Mouse (Mus musculus): ENCODE measurements around the gene Armc8.
"Not testable (repeated sequence)": the region's sequence is repeated elsewhere in the genome, so short reads cannot be mapped to it uniquely, and the experiment has no call there.

Gene Armc8

DNA sequence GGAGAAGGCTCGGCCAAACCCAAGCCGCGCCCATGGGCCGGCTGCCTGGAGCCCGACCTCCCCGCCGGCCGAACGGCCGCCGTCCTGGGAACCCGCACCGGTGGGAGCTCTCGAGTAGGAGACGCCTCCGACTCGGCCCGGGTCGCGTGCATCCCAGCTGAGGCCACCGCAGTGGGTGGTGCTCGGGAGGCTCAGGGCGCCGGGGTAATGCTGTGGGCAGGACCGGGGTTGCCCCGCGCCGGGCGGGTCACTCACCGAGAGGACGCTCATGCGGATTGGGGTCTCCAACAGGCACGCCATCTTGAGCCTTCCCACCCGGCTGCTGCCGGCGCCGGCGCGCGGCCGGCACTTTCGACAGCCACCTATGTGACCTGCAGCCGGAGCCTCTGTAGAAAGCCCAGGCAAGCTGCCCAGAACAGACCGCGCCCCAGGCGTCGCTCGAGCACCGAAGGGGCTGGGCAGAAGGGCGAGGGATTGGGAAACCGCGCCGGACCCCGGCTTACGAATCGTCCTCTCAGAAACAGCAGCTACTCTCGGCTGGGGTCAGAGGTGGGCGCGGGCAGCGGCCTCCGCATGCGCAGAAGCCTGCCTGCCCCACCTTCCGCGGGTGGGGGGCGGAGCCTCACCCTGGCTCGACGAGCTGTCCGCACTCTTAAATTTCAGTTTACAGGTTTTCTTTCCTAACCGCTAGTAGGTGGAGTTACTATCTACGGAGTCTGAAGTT is at the start of gene Armc8:
Armc8 (minus strand) TSS at position 553 of the 724 bp plus-strand sequence.
- DNase-seq: peak; percentile 94 to 95

DNA sequence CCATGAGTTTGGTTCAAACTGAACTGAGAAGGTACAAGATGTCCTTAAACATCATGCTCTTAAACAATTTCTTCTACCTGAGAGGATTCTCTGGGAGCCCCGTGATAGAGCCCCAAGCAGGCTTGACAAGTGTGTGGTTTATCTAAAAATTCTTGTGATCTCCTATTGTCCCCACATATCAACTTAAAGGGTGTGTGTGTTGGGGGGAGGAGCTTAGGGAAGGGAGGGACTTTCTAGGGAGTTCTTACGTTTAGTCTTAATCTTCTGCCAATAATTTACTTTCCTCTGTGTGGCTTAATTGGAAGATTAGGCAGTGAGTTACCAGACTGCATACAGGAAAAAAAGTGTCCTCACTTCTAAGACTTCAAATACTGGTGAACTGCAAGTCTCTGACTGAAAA is 43.5 kb upstream of the Armc8 start, which contains the start of gene A4gnt:
A4gnt (plus strand) TSS at position 301 of the 400 bp plus-strand sequence.
- no peak for DNase-seq

DNA sequence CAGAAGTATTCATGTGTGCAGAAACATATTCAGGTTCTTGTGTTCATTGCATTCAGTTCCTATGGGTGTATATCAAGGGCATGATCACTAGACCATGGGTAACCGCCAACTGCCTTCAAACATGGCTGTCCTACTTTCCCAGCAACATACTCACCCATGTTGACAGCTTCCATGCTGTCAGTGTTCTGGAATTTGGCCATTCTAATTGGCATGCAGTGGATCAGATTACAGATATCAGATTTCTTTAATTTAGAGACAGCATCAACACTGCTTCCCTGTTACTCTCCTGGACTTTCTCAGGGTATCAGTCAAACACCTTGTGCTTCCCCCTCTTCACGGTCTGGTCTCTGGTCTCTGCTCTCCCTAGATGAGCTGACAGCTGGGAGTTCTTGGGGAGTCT is 34.9 kb upstream of the Armc8 start:
- DNase-seq: no peak

DNA sequence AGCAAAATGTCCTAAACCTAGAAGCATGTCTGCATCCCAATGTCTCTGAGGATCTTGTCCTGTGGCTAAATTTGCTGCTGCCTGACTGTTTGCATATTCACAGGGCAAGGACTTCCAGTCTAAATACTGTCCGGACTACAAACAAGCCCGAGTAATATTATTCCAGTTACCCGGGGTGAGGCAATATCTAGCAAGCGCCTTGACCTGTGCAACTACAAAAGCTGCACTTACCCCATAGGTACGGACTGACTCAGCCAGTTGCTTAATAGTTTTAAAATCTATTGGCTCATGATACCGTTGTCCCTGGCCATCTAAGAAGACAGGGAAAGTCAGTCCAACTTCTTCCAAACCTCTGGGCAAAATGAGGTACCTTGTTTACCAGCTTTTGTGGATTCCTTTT is 30.4 kb upstream of the Armc8 start:
- DNase-seq: not testable (repeated sequence)

DNA sequence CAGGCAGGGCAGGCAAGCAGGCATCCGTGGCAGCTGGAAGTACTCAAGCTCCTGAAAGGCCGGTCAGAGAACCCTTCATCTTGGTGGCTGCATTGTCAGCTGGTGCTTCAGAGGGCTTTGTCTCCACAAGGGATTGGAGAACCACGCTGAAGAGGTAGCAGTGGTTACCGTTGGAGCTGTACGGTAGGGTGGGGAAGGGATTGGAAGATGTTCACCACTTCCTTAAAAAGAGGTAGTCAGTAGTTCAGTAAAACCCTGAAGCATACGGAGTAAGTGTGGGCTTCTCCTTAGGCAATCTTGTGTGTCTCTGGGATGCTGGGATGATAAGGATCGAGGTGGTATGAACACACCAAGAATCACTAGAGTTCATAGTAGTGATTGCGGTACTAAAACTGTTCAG is 22.4 kb upstream of the Armc8 start:
- no peak for DNase-seq

DNA sequence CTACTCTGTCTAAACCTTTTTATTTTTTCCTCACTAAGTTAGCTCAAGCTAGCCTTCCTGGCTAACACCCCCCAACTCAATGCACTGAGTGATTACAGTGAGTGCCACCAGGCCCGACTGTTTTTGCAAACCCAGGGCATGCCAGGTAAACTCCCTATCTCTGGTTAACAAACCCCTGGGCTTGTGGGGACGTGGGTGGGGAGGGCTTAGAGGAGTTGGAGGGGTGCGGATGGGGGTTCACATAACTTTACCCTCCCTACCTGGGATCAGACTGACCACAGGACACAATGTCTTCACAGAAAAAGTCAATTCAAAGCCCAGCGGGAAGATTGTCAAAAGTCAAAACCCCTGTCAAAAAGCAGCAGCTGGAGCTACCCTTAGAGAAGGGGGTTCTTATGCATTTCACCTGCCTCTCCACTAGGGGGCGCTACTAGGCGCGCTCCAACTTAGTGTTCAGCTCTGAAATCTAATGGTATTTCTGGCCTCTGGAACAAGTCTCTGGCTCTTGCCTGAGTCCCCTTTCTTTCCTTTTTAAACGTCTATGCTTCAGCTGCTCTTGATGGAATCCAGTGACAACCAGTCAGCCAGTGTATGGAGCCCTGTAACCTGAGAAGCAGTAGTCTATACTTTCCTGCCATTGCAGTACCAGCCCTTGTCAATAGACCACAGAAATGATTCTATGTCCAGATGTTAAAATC is 19.0 kb upstream of the Armc8 start:
- DNase-seq: peak; percentile 60 to 76

DNA sequence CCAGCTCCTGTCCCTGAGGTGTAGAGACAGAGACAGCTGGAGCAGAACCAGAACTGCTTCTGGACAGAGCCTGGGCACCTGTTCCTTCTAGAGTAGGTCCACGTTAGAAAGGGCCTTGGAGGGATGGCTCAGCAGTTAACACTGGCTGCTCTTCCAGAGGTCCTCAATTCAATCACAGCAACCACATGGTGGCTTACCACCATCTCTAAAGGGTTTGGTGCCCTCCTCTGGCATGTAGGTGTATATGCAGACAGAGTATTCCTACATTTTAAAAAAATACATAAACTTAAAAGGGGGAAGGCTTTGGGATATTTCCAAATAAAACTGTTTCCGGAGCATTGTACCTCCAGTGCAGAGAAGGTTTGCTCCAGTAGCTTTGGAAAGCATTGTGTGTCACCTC is 12.0 kb upstream of the Armc8 start:
- DNase-seq: peak in 1 of 2 experiments; percentile 54

DNA sequence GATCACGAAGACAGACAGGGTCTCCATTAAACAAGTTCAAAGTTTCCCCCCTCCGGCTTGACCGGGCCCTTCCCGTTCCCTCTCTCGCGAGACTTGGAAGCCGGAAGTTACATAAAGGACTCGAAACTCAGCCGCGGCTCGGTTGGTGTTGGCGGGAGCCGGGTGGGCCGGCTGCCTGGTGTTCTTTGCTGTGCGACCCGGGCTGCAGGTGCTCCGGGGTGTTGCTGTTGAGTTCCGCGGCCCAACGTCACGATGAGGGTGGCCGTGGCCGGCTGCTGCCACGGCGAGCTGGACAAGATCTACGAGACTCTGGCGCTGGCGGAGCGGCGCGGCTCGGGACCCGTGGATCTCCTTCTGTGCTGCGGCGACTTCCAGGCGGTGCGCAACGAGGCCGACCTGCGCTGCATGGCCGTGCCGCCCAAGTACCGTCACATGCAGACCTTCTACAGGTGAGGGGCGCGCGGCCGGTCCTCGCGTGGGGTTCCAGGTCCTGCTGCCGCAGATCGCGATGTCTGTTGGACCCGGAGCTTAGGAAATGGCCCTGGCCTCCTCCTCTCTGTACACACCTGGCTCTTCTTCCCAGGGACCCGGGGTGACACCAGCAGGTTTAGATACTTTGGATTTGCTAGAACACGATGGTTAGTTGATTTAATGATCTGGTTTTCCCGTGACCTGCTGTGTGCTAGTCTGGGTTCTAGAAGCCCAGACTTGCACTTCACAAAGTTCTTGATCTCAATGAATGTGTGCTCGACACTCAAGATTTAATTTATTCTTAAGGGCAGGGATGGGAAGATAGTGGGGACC is 7.2 kb upstream of the Armc8 start, which contains the start of gene Dbr1:
Dbr1 (plus strand) TSS at position 123 of the 804 bp plus-strand sequence.
- DNase-seq: peak; percentile 92 to 94

DNA sequence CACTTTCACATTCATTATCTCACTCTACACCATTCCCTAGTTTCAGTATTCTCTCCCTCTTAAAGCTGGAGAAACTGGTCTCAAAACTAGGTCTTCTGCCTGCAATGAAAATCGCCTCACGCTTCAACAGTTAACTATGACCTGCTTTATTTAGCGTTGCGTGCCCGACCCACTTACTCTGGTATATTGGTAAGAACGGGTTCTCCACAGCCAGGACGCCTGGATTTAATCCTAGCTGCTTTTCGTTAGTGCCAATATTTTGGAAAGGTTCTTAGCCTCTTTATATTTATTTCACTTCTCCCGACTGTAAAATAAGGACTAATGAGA is 335 bp upstream of the Armc8 start:
- no peak for DNase-seq

DNA sequence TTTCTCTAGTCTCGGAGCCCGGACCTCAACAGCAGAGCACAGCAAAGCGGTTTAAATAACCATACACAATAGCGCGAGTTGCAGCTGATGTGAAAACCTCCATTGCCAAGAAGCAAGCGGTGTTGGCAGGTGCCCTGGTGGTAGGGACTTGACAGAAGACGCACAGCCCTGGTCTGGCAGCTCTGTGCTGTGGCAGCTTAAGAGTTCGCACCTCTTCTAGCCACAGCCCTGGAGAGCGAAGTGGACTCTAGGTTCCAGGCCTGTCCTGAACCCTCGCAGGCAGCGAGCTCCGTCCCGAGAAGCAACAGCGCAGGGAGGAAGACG is 714 bp downstream of the Armc8 start:
- DNase-seq: no peak

DNA sequence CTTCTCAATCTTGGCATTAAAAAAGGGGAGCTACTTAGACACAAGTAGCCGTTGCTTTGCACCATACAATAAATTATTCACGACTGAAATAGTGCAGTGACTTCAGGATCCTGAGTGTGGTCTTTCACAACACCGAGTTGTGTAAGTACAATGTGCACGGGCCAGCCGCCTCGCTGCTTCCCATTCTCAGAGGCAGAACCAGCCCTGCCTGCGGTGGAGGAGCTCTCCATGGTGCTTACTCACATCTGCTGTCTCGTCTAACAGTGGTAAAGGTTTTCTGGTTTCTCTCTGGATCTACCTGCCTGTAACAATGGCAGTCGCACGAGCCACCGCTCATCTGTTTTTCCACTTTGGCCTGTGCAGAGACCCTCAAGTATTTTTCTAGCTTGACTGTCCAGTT is 5.0 kb downstream of the Armc8 start:
- DNase-seq: peak; percentile 81

DNA sequence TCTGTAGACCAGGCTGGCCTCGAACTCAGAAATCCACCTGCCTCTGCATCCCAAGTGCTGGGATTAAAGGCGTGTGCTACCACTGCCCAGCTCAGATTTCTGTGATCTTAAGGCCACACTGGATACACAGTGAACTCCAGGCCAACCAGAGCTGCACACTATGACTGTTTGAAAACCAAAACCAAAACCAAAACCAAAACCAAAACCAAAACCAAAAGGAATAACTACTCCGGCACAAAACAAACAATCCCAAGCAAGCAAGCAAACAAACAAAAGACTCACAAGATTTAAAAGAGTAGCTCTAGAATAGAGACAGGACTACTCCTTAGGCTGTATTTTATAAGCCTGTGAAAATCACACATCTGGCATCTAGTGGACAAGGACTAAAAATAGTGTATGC is 8.3 kb downstream of the Armc8 start:
- DNase-seq: no peak

DNA sequence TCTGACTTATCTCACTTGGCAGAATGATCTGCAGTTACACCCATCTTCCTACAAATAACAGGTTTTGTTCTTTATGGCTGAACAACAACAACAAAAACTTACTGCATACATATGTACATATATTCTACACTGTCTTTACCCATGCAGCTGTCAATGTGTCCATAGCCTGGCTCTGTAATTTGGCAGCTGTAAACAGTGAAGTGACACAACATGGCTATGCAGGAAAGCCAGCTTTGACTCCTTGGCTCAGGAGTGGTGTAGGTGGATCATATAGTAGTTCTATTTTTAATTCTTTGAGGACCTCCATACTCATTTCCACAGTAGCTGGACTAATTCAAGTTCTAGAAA is 9.2 kb downstream of the Armc8 start:
- DNase-seq: no peak

DNA sequence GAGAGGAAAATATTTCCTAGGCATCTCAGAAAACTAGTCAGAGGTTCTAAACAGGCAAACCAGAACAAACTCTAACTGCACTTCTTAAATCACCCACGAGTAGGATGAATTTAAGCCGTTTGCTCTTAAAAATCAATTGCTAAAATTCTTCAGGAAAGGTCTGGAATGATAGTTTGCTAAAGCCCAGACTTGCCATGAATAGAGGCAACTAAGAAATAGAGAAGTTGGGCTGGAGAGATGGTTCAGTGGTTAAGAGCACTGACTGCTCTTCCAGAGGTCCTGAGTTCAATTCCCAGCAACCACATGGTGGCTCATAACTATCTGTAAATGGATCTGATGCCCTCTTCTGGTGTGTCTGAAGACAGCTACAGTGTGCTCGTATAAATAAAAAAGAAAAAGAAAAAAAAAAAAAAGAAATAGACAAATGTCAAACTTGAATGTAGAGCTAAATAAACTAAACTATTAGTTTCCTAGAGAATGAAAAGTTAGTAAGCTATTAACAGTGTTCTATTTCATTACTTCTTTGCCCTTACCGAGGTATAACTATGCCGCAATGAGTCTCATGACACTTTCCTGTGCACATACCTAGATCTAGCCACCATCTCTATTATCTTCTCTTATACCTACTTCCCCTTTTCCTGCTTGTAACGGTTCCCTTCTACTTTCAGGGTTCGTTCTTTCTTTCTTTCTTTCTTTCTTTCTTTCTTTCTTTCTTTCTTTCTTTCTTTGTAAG is 9.7 kb downstream of the Armc8 start:
- DNase-seq: no peak

DNA sequence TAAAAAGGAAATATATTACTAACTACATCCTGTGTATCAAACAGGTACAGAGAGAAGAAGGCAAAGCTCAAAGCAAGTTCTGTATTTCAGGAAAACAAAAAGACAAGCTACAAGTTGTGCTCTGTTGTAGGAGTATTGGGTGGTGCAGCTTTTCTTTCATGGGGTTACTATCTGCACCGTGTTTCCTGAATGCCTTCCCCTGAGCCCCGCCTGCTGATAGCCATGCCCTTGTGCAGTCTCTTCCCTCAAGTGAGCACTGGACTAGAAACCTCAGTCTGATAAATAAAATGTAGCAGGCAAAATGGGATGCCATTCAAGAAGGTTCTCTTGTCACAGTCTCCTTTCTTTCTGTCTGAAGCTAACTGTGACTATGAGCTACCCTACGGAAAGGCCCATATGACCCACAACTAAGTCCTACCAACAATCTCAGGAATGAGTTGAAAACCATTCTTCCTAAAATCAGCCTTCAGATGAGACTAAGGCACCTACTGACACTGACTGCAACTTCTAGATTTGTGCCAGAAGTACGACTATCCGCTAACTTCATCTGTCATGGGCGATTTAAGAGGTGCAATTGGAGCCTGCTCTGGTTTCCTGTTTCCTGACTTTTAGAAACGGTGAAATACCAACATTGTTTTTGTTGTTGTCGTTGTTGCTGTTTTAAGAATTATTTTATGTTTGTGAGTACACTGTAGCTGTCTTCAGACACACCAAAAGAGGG is 11.0 kb downstream of the Armc8 start:
- no peak for DNase-seq

DNA sequence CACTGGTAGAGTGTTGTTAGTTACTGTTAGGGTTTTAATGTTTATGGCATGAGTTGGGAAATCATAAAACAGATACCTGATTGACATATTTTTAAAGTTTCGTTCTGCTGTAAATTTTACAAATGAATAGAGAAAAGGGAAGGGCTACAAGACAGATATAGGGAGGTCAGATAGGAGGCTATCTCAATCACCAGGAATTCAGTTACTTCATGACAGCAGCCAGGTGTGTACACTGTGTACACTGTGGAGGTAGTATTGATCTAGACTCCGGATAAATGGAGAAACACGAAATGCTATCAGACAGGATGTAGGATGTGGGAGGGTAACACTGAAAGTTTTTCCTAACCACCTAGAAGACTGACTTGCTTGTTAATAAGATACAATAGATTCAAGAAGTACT is 13.4 kb downstream of the Armc8 start:
- no peak for DNase-seq

DNA sequence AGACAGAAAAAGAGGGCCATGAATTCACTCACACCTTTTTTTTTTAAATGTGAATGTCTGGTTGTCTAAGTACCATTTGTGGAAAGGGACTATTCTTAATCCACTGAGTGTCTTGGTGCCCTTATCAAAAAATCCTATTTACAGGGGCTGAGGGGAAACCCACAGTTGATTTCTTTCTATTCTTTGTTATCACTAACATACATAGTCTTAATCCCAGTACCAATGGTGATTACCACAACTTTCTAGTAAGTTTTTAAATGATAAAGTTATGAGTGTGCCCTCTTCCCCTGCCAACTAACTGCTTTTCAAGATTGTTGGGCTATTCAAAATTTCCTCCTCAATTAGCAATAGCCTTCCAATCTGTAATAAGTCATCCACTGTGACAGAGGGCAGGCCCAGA is 14.6 kb downstream of the Armc8 start:
- no peak for DNase-seq

DNA sequence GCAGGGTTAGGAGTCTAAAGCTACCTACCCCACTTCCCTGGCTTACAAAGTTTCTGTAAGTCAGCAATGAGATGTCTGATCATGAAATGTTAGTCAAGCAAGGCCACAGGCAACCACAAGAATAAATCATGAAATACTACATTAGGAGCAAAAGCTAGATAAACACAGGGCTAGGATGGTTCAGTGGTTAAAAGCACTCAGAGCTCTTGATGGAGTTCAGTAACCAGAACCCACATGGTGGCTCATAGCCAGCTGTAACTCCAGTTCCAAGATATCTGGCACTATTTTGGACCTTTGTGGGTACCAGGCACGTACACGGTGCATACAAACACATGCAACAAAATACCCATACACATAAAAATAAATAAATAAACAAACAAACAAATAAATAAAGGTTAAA is 15.7 kb downstream of the Armc8 start:
- DNase-seq: no peak

DNA sequence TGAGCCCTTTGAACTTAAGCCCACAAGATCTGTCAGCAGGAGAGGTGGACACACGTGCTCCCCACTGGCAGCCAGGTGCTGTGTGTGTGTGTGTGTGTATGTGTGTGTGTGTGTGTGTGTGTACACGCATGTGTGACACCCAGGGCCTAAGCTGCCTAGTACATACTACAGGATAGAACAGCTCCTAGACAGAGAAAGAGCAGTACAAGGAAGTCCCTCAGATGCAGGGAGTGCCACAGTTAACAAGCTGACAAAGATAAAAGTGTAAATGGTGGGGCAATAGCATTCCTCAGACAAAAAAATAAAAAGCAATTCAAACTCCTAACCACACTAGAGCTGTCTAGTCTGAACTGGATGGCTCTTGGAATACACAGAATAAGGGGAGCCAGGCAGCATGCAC is 16.6 kb downstream of the Armc8 start:
- no peak for DNase-seq

DNA sequence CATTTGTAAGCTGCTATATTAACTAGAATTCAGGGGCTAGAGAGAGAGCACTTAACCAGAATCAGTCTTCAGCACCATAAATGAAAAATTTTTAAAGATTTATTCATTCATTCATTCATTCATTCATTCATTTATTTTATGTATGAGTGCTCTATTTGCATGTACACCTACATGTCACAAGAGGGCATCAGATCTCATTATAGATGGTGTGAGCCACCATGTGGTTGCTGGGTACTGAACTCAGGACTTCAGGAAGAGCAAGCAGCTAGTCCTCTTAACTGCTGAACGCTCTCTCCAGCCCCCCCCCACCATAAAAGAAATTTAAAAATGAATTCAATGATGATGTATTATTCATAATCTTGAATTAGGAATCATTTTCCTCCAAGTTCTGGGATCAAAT is 22.4 kb downstream of the Armc8 start:
- DNase-seq: no peak

DNA sequence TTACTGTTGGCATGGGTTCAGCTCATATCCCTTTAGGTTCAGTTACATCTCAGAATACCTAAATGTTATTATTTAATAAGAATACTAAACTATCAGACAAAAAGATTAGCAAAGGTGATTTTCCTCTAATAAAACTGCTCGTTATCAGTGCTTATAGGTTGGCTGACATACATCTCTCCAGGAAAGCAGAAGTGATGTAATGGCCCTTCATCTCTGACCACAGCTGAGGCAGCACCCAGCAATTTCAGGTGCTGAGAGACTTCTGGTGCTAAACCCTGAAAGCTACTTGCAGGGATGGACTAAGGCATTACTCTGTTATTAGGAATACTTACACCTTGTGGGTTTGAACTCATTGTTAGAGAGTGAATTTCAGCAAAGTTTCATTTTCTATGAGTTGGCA is 36.8 kb downstream of the Armc8 start:
- no peak for DNase-seq

DNA sequence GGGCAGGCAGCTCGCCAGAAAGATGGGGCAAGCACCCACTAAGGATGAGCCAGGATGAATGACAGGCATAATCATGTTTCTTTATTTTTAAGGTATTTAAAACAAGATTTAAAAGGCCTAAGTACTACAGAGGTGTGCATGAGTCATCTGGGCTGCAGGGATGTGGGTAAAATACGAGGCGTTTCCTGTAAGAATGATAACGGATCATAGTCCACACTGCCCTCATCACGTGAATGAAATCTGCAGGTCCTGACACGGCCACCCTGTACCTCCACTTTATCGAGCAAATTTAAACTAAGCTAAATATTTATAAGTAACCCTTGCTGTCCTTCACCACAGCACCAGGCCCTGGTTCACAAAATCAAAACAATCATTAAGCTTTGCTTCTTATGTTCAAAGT is 62.8 kb downstream of the Armc8 start:
- DNase-seq: no peak

DNA sequence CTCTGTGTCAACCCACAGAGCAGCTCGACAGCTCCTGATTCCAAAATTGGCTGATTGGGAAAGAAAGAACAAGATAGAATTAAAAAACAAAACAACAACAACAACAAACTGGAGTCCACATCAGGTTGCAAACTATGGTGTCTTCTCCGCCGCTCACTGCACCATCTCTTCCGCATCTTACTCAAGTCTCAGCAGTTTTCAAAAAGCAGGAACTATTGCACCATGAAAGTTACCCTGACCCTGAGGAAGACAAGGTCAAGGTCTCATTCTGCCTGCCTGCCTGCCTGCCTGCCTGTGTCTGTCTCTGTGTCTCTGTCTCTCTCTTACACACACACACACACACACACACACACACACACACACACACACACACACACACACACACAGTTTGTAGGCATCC is 69.4 kb downstream of the Armc8 start:
- no peak for DNase-seq

Data from lung, postnatal 4 days (tissue).